Comparison of ENCODE assay signal across 10 mouse cellular contexts in genomic region chr9:104088555-104088954, GRCm38 (mm10). TPM values are rescaled to one million over a fixed set of nuclear protein-coding genes. Genes with fewer than 3 reads are reported as not detected.
DNase-seq lines count a peak whose midpoint lies in the region; ATAC-seq and TF ChIP-seq lines count a peak whose summit lies in the region.
"Had no signal": no experiment of that assay in that cellular context is flagged by ENCODE, and none has a peak within 500 bp of the region (broad histone marks: within the 10 kb centered on the region; RNA-seq: fewer than 3 reads in every experiment).

No protein-coding gene starts in this region.

- 0 out of 2 replicates have a peak, but pooled peaks cover 2% of the 10 kb centered on the region for H3K4me1 ChIP-seq in liver, adult 2 months (ENCODE audit: control insufficient read depth, insufficient read depth, low read length)
- H3K4me1 ChIP-seq in liver, embryonic 12.5 days, result no peaks in the 10 kb centered on the region
- no peaks in the 10 kb centered on the region; the same call in 1 of the 2 replicates for H3K4me1 ChIP-seq in heart, postnatal 0 days (ENCODE audit: control insufficient read depth, insufficient read depth)
- H3K4me1 ChIP-seq in lung, embryonic 15.5 days, result peaks cover 10% of the 10 kb centered on the region
- no peaks in the 10 kb centered on the region for H3K4me1 ChIP-seq in liver, postnatal 0 days (ENCODE audit: insufficient read depth)

- H3K27me3 ChIP-seq in liver, adult 2 months (ENCODE audit: control insufficient read depth, insufficient read depth, low read length), result no peaks in the 10 kb centered on the region
- H3K27me3 ChIP-seq in liver, embryonic 12.5 days (replicated peaks), result no peaks in the 10 kb centered on the region
- H3K27me3 ChIP-seq in heart, postnatal 0 days (ENCODE audit: control insufficient read depth, insufficient read depth, low read length), result no peaks in the 10 kb centered on the region
- no peaks in the 10 kb centered on the region for H3K27me3 ChIP-seq in lung, embryonic 15.5 days
- no peaks in the 10 kb centered on the region for H3K27me3 ChIP-seq in liver, postnatal 0 days (ENCODE audit: insufficient read depth, low read length)

- no peak for DNase-seq in liver, adult 2 months (ENCODE audit: extremely low read depth, low read depth, low spot score)
- peak; percentile 3 for DNase-seq in brain, embryonic 18.5 days (ENCODE audit: low read depth, low spot score)
- no peak for DNase-seq in heart, postnatal 0 days (ENCODE audit: low spot score)
- DNase-seq in urinary bladder, postnatal 36 days (ENCODE audit: low spot score in 2 of 2), result no peak
- DNase-seq in left cerebral cortex, adult 2 months (ENCODE audit: extremely low spot score in 1 of 2, low spot score in 2 of 2), result no peak
- no peak for DNase-seq in liver, postnatal 0 days
- DNase-seq: adrenal gland, postnatal 25 days had no signal

- H3K4me3 ChIP-seq in liver, adult 2 months (ENCODE audit: insufficient read depth, low read depth, low read length), result no peak overlapping the region
- H3K4me3 ChIP-seq in liver, embryonic 12.5 days, result no peak overlapping the region
- H3K4me3 ChIP-seq in heart, postnatal 0 days (ENCODE audit: low read depth, low read length), result no peak overlapping the region
- no peak overlapping the region for H3K4me3 ChIP-seq in lung, embryonic 15.5 days
- no peak overlapping the region for H3K4me3 ChIP-seq in left cerebral cortex, adult 2 months
- H3K4me3 ChIP-seq in liver, postnatal 0 days (ENCODE audit: low read depth, low read length), result no peak overlapping the region

- no peak for ATAC-seq in liver, embryonic 12.5 days
- ATAC-seq in heart, postnatal 0 days (ENCODE audit: insufficient read depth, low read depth), result no peak; the same call in 1 of the 2 replicates
- peak; percentile 55; the same call in 1 of the 2 replicates for ATAC-seq in lung, embryonic 15.5 days (ENCODE audit: borderline replicate concordance, extremely low read depth, low FRiP score, low TSS enrichment)
- no peak for ATAC-seq in liver, postnatal 0 days

- peaks cover 83% of the 10 kb centered on the region for H3K36me3 ChIP-seq in liver, adult 2 months (ENCODE audit: control insufficient read depth, insufficient read depth, low read length)
- peaks cover 6% of the 10 kb centered on the region; the same call in 1 of the 2 replicates for H3K36me3 ChIP-seq in liver, embryonic 12.5 days
- peaks cover 34% of the 10 kb centered on the region for H3K36me3 ChIP-seq in heart, postnatal 0 days (replicated peaks; ENCODE audit: control insufficient read depth, insufficient read depth, low read length)
- no peaks in the 10 kb centered on the region for H3K36me3 ChIP-seq in lung, embryonic 15.5 days
- H3K36me3 ChIP-seq in liver, postnatal 0 days (replicated peaks; ENCODE audit: insufficient read depth, low read length), result peaks cover 21% of the 10 kb centered on the region

- no peaks in the 10 kb centered on the region for H3K79me2 ChIP-seq in liver, adult 2 months (ENCODE audit: control insufficient read depth, insufficient read depth, low read length)

- TF ChIP-seq POLR2A in liver, adult 2 months (IDR thresholded peaks at IDR 0.05; ENCODE audit: extremely low read depth, insufficient read depth, low read length), result no peak

- H3K9ac ChIP-seq in liver, adult 2 months (ENCODE audit: low read depth, low read length), result no peak overlapping the region
- no peak overlapping the region for H3K9ac ChIP-seq in liver, embryonic 12.5 days
- no peak overlapping the region; the same call in 1 of the 2 replicates for H3K9ac ChIP-seq in heart, postnatal 0 days (replicated peaks; ENCODE audit: low read depth, low read length)
- H3K9ac ChIP-seq in lung, embryonic 15.5 days, result no peak overlapping the region
- H3K9ac ChIP-seq in liver, postnatal 0 days (replicated peaks), result no peak overlapping the region

- H3K4me2 ChIP-seq in liver, embryonic 12.5 days, result no peak overlapping the region
- H3K4me2 ChIP-seq in heart, postnatal 0 days (ENCODE audit: low read depth, low read length), result no peak overlapping the region
- 0 out of 2 replicates have a peak overlapping the region, but pooled peaks have one; percentile 1 for H3K4me2 ChIP-seq in lung, embryonic 15.5 days
- no peak overlapping the region for H3K4me2 ChIP-seq in liver, postnatal 0 days (ENCODE audit: low read depth, low read length)

- intact Hi-C loops in left cerebral cortex, adult 2 months (cut with DNase I), result no loop called here

- H3K9me3 ChIP-seq in liver, embryonic 12.5 days (replicated peaks), result no peaks in the 10 kb centered on the region
- no peaks in the 10 kb centered on the region for H3K9me3 ChIP-seq in heart, postnatal 0 days (replicated peaks; ENCODE audit: control insufficient read depth, low read length)
- no peaks in the 10 kb centered on the region for H3K9me3 ChIP-seq in lung, embryonic 15.5 days
- H3K9me3 ChIP-seq in liver, postnatal 0 days (ENCODE audit: low read length), result no peaks in the 10 kb centered on the region

- H3K27ac ChIP-seq in liver, adult 2 months (replicated peaks; ENCODE audit: insufficient read depth, low read depth, low read length), result peak overlapping the region; percentile 47
- H3K27ac ChIP-seq in liver, embryonic 12.5 days, result no peak overlapping the region
- H3K27ac ChIP-seq in heart, postnatal 0 days (ENCODE audit: low read depth), result peak overlapping the region; percentile 51
- peak overlapping the region; percentile 75 for H3K27ac ChIP-seq in lung, embryonic 15.5 days
- no peak overlapping the region for H3K27ac ChIP-seq in left cerebral cortex, adult 2 months
- H3K27ac ChIP-seq in liver, postnatal 0 days (ENCODE audit: low read depth), result no peak overlapping the region

- no peak for TF ChIP-seq CTCF in liver, adult 2 months (IDR thresholded peaks at IDR 0.05; ENCODE audit: low read depth, low read length)
- TF ChIP-seq CTCF in heart, postnatal 0 days (IDR thresholded peaks at IDR 0.05; ENCODE audit: low read depth), result no peak
- no peak for TF ChIP-seq CTCF in left cerebral cortex, adult 2 months (IDR thresholded peaks at IDR 0.05)
- TF ChIP-seq CTCF in liver, postnatal 0 days (IDR thresholded peaks at IDR 0.05; ENCODE audit: low read depth), result no peak

- WGBS in liver, adult 2 months, result 57% methylated on average over 8 of the region's 8 CpGs
- 78% methylated on average over 8 of the region's 8 CpGs for WGBS in liver, embryonic 12.5 days (ENCODE audit: insufficient replicate concordance)
- WGBS in heart, postnatal 0 days, result 58% methylated on average over 8 of the region's 8 CpGs
- 38% methylated on average over 8 of the region's 8 CpGs for WGBS in lung, embryonic 15.5 days
- 72% methylated on average over 8 of the region's 8 CpGs for WGBS in liver, postnatal 0 days (ENCODE audit: insufficient replicate concordance)

- no peak for TF ChIP-seq EP300 in heart, postnatal 0 days (IDR thresholded peaks at IDR 0.05; ENCODE audit: low read depth)
- TF ChIP-seq EP300 in liver, postnatal 0 days (IDR thresholded peaks at IDR 0.05; ENCODE audit: low read depth), result no peak

RNA-seq across cellular contexts. Expression of gene Acad11, which starts 25.4 kb away (rescaled TPM):
- 334 and 392 TPM in 2 replicates for total RNA-seq in liver, adult 2 months (2014; rRNA removed)
- polyA plus RNA-seq in liver, adult 2 months (2012; rRNA removed), result 154 and 216 TPM in 2 replicates
- polyA plus RNA-seq in liver, embryonic 12.5 days (2016; fragmentation: Nextera tagmentation; extraction: Ambion mirVana), result 10.5 and 11.5 TPM in 2 replicates
- 36.7 and 58.5 TPM in 2 replicates for total RNA-seq in heart, postnatal 0 days (2014; rRNA removed; ENCODE audit: low replicate concordance)
- polyA plus RNA-seq in heart, postnatal 0 days (2015; fragmentation: Nextera tagmentation; extraction: Ambion mirVana), result 17.4 and 18.6 TPM in 2 replicates
- polyA plus RNA-seq in lung, embryonic 15.5 days (2015; fragmentation: Nextera tagmentation; extraction: Ambion mirVana), result 9.0 and 10.8 TPM in 2 replicates
- 10 to 100 TPM; 21.4 to 24.7 TPM for total RNA-seq in left cerebral cortex, adult 2 months (2021)
- polyA plus RNA-seq in liver, postnatal 0 days (2015; fragmentation: Nextera tagmentation; extraction: Ambion mirVana), result 103 and 105 TPM in 2 replicates

RNA-seq across cellular contexts. Expression of gene Uba5, which starts 25.6 kb away (rescaled TPM):
- 32.1 and 36.9 TPM in 2 replicates for total RNA-seq in liver, adult 2 months (2014; rRNA removed)
- 10.6 and 12.8 TPM in 2 replicates for polyA plus RNA-seq in liver, adult 2 months (2012; rRNA removed)
- 27.4 and 28.4 TPM in 2 replicates for polyA plus RNA-seq in liver, embryonic 12.5 days (2016; fragmentation: Nextera tagmentation; extraction: Ambion mirVana)
- total RNA-seq in heart, postnatal 0 days (2014; rRNA removed; ENCODE audit: low replicate concordance), result 25.3 and 32.0 TPM in 2 replicates
- 27.7 and 28.3 TPM in 2 replicates for polyA plus RNA-seq in heart, postnatal 0 days (2015; fragmentation: Nextera tagmentation; extraction: Ambion mirVana)
- polyA plus RNA-seq in lung, embryonic 15.5 days (2015; fragmentation: Nextera tagmentation; extraction: Ambion mirVana), result 49.3 and 50.4 TPM in 2 replicates
- total RNA-seq in left cerebral cortex, adult 2 months (2021), result 10 to 100 TPM; 39.2 to 42.2 TPM
- 15.1 and 15.4 TPM in 2 replicates for polyA plus RNA-seq in liver, postnatal 0 days (2015; fragmentation: Nextera tagmentation; extraction: Ambion mirVana)

RNA-seq across cellular contexts. Expression of gene Ackr4, which starts 38.2 kb away (rescaled TPM):
- 1.7 and 2.4 TPM in 2 replicates for total RNA-seq in liver, adult 2 months (2014; rRNA removed)
- polyA plus RNA-seq in liver, adult 2 months (2012; rRNA removed), result 0.50 and 0.54 TPM in 2 replicates
- 0.66 TPM in 2 replicates for polyA plus RNA-seq in liver, embryonic 12.5 days (2016; fragmentation: Nextera tagmentation; extraction: Ambion mirVana)
- total RNA-seq in heart, postnatal 0 days (2014; rRNA removed; ENCODE audit: low replicate concordance), result 18.1 and 18.8 TPM in 2 replicates
- 6.4 and 6.7 TPM in 2 replicates for polyA plus RNA-seq in heart, postnatal 0 days (2015; fragmentation: Nextera tagmentation; extraction: Ambion mirVana)
- polyA plus RNA-seq in lung, embryonic 15.5 days (2015; fragmentation: Nextera tagmentation; extraction: Ambion mirVana), result 0.92 and 1.5 TPM in 2 replicates
- total RNA-seq in left cerebral cortex, adult 2 months (2021), result under 1 TPM in 1 of 2 experiments, not detected in 1; 0.20 TPM
- polyA plus RNA-seq in liver, postnatal 0 days (2015; fragmentation: Nextera tagmentation; extraction: Ambion mirVana), result 0.89 and 0.97 TPM in 2 replicates
- total RNA-seq: hematopoietic stem cell, adult 5-6 weeks had no signal

RNA-seq across cellular contexts. Expression of gene Gm28305, which starts 48.1 kb away (rescaled TPM):
- not detected in 2 replicates for total RNA-seq in liver, adult 2 months (2014; rRNA removed)
- polyA plus RNA-seq in liver, adult 2 months (2012; rRNA removed), result not detected in 2 replicates
- not detected in 2 replicates for polyA plus RNA-seq in liver, embryonic 12.5 days (2016; fragmentation: Nextera tagmentation; extraction: Ambion mirVana)
- not detected in 2 replicates for total RNA-seq in heart, postnatal 0 days (2014; rRNA removed; ENCODE audit: low replicate concordance)
- polyA plus RNA-seq in heart, postnatal 0 days (2015; fragmentation: Nextera tagmentation; extraction: Ambion mirVana), result not detected in 2 replicates
- not detected in 2 replicates for polyA plus RNA-seq in lung, embryonic 15.5 days (2015; fragmentation: Nextera tagmentation; extraction: Ambion mirVana)
- not detected for total RNA-seq in left cerebral cortex, adult 2 months (2021)
- polyA plus RNA-seq in liver, postnatal 0 days (2015; fragmentation: Nextera tagmentation; extraction: Ambion mirVana), result not detected in 2 replicates
- total RNA-seq: adrenal gland, postnatal 25 days; hematopoietic stem cell, adult 5-6 weeks had no signal

Comparison
In these comparisons a context has a peak if more than half of its experiments do, and no peak if none do; other contexts are left out.
1. H3K27ac ChIP-seq: peak in liver, adult 2 months (single experiment), heart, postnatal 0 days (single experiment) and lung, embryonic 15.5 days (single experiment); none in liver, embryonic 12.5 days (single experiment), left cerebral cortex, adult 2 months (single experiment) and liver, postnatal 0 days (single experiment).